Mouse (Mus musculus): ENCODE results near the gene Swi5. TPM values are rescaled to one million over a fixed set of nuclear protein-coding genes. Genes with fewer than 3 reads are reported as not detected.

Gene Swi5
- polyA plus RNA-seq, 2 experiments = 221 to 324 TPM

DNA sequence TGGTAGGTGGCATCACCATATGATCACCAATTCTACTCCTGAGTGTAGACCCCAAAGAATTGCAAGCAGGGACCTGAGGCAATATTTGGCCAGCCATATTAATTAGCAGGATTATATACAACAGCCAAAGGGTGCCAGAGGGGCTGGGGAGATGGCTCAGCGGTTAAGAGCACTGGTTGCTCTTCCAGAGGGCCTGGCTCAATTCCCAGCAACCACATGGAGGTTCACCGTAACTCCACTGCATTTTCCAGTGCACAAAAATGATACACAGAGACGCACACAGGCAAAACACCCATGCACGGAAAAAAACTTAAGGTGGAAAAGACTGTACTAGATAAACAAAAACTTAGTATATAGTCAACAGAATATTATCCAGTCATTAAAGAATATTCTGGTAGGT, 39.3 kb upstream of the Swi5 start:
- DNase-seq (ENCODE audit: low spot score) = no peak

DNA sequence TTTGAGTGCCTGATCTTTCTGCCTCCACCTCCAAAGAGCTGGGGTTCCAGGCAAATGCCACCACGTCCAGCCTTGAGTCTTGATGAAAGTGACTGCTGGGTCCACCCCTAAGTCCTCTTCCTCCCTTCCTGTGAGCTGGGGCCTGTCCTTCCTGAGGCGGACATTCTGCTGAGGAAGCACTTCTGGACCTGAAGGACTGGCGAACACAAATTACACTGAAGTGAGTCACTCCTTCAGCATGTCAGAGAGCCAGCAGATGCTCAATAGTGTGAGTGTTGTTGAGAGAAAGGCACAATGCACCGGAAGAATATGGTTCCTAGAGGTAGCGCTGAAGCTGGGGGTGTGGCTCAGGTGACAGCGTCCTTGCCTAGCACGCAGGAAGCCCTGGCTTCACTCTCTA, 37.5 kb upstream of the Swi5 start:
- Histone ChIP-seq H3K4me1 (ENCODE audit: control insufficient read depth, insufficient read depth, low read length) (peaks cover 35% of the 10 kb centered on the region), H3K4me2 (replicated peaks; ENCODE audit: low read depth, low read length, severe bottlenecking) (no peak overlapping the region), H3K9ac (ENCODE audit: low read depth, low read length, severe bottlenecking) (no peak overlapping the region), H3K4me3 (replicated peaks; ENCODE audit: low read length) (no peak overlapping the region), H3K36me3 (ENCODE audit: control insufficient read depth, insufficient read depth, low read length) (peaks cover 43% of the 10 kb centered on the region), H3K9me3 (ENCODE audit: control insufficient read depth, low read length) (no peaks in the 10 kb centered on the region), H3K27ac (replicated peaks; ENCODE audit: low read depth, low read length) (no peak overlapping the region), H3K27me3 (ENCODE audit: control insufficient read depth, insufficient read depth, low read length) (no peaks in the 10 kb centered on the region)
- ATAC-seq (ENCODE audit: low FRiP score, low read depth) (no peak), DNase-seq (ENCODE audit: low spot score) (no peak)
- TF ChIP-seq POLR2A (IDR thresholded peaks at IDR 0.05; ENCODE audit: borderline replicate concordance, extremely low read depth, insufficient read depth, insufficient read length) = no peak
- 66% methylated on average over 7 of the region's 7 CpGs for WGBS

More for the DNA sequence above, 39.3 kb upstream of the Swi5 start:
- Histone ChIP-seq H3K4me3 (replicated peaks; ENCODE audit: low read length) (no peak overlapping the region), H3K27ac (replicated peaks; ENCODE audit: low read depth, low read length) (no peak overlapping the region), H3K36me3 (ENCODE audit: control insufficient read depth, insufficient read depth, low read length) (peaks cover 58% of the 10 kb centered on the region), H3K27me3 (ENCODE audit: control insufficient read depth, insufficient read depth, low read length) (no peaks in the 10 kb centered on the region), H3K9me3 (ENCODE audit: control insufficient read depth, low read length) (no peaks in the 10 kb centered on the region), H3K4me1 (ENCODE audit: control insufficient read depth, insufficient read depth, low read length) (peaks cover 33% of the 10 kb centered on the region), H3K4me2 (replicated peaks; ENCODE audit: low read depth, low read length, severe bottlenecking) (no peak overlapping the region), H3K9ac (ENCODE audit: low read depth, low read length, severe bottlenecking) (no peak overlapping the region)
- TF ChIP-seq POLR2A (IDR thresholded peaks at IDR 0.05; ENCODE audit: borderline replicate concordance, extremely low read depth, insufficient read depth, insufficient read length) = no peak
- 58% methylated on average over 4 of the region's 4 CpGs for WGBS
- ATAC-seq (ENCODE audit: low FRiP score, low read depth) = no peak

DNA sequence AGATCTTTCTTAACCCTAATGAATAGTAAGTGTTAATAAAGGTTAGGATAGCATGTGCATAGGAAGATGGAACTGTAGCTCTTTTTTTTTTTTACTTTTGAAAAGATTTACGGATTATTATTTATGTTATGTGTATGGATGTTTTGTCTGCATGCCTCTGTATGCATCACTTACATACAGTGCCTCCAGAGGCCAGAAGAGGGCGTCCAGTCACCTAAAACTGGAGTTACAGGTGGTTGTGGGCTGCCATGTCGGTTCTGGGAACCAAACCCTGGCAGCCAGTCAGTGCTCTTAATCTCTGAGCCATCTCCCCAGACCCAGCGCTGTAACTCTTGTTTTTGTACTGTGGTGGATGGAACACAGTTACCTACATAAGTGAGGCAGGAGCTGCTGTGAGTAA, 36.4 kb upstream of the Swi5 start:
- H3K9me3 ChIP-seq (ENCODE audit: control insufficient read depth, low read length) = no peaks in the 10 kb centered on the region
- no peak for DNase-seq (ENCODE audit: low spot score)
- no peak overlapping the region for H3K9ac ChIP-seq (ENCODE audit: low read depth, low read length, severe bottlenecking)
- WGBS = 57% methylated on average over 4 of the region's 4 CpGs
- TF ChIP-seq POLR2A (IDR thresholded peaks at IDR 0.05; ENCODE audit: borderline replicate concordance, extremely low read depth, insufficient read depth, insufficient read length) = no peak
- peaks cover 48% of the 10 kb centered on the region for H3K36me3 ChIP-seq (ENCODE audit: control insufficient read depth, insufficient read depth, low read length)
- no peaks in the 10 kb centered on the region for H3K27me3 ChIP-seq (ENCODE audit: control insufficient read depth, insufficient read depth, low read length)
- H3K27ac ChIP-seq (replicated peaks; ENCODE audit: low read depth, low read length) = no peak overlapping the region
- ATAC-seq (ENCODE audit: low FRiP score, low read depth) = no peak
- H3K4me3 ChIP-seq (replicated peaks; ENCODE audit: low read length) = no peak overlapping the region
- no peak overlapping the region for H3K4me2 ChIP-seq (replicated peaks; ENCODE audit: low read depth, low read length, severe bottlenecking)
- H3K4me1 ChIP-seq (ENCODE audit: control insufficient read depth, insufficient read depth, low read length) = peaks cover 35% of the 10 kb centered on the region

DNA sequence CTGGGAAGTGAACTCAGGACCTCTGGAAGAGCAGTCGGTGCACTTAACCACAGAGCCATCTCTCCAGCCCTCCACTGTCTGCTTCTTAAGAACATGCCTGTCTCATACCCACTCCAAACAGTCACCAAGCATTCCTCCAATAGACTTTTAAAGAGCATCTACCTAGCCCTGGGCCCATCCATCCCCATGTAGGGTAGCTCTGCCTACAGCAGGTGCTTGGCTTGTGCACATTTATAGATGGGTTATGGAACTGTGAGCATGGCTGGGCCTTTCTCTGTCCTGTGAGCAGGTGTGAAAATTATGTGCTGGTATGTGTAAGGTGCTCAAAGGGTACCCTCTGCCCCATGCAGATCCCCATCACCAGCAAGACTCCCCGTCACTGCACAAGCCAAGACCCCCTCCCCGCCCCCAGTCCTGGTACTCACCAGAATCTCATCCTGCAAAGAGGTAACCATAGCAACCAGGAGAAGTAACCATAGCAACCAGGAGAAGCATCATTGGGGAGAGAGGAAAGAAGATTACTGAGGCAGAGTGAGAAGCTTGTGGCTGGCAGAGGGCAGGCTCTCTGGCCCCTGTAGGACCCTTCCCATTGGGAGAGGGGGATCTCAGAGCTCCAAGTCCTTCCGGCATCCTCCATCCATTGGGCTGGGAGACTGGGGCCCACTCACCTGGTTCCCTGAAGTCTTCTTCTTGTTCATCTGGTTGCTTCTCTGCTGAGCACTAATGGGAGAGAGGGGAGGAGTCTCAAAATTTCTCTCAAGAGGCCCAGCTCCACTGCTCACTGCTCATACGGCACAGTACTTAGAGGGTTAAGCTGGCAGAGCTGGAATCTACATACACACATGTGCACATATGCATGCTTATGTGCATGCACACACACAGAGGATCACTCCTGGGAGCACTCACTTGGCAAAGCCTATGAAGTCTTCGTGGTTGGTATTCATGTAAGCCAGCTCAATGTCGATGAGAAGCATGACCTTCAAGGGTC, 35.2 kb upstream of the Swi5 start:
- Histone ChIP-seq H3K4me2 (replicated peaks; ENCODE audit: low read depth, low read length, severe bottlenecking) (no peak overlapping the region), H3K4me3 (replicated peaks; ENCODE audit: low read length) (no peak overlapping the region), H3K36me3 (ENCODE audit: control insufficient read depth, insufficient read depth, low read length) (peaks cover 48% of the 10 kb centered on the region), H3K27me3 (ENCODE audit: control insufficient read depth, insufficient read depth, low read length) (no peaks in the 10 kb centered on the region), H3K27ac (replicated peaks; ENCODE audit: low read depth, low read length) (no peak overlapping the region), H3K9me3 (ENCODE audit: control insufficient read depth, low read length) (no peaks in the 10 kb centered on the region), H3K4me1 (ENCODE audit: control insufficient read depth, insufficient read depth, low read length) (peaks cover 30% of the 10 kb centered on the region), H3K9ac (ENCODE audit: low read depth, low read length, severe bottlenecking) (no peak overlapping the region)
- ATAC-seq (ENCODE audit: low FRiP score, low read depth) (no peak), DNase-seq (ENCODE audit: low spot score) (no peak)
- 87% methylated on average over 7 of the region's 7 CpGs for WGBS
- no peak for TF ChIP-seq POLR2A (IDR thresholded peaks at IDR 0.05; ENCODE audit: borderline replicate concordance, extremely low read depth, insufficient read depth, insufficient read length)

DNA sequence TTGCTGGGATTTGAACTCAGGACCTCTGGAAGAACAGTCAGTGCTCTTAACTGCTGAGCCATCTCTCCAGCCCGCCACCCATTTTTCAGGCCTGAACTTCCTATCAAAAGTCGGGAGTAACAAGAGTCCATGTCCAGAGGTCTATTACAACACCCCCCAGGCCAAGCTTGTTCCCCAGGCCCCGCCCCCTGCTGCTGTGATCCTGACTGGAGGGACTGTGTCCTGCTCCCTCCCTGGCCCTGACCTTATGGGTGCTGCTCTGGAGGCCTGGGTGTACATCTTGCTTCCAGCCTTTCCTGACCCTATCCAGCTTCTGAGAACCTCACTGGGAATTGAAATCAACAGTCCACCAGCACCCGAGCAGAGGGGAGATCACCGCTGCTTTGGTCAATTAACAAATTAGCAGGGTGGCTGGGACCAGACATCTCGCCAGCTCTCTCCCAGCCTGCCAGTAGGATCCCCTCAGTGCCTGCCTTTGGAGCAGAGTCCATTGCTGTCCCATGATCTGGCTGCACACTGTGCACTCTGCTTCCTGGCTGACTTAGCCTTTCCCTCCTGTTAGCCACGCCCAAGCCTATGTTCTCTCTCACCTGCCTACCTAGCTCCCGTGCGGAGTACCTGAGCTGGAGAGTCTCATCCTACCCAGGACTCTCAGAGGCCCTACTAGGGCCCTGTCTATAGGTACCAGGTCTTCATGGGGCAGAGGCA, 33.9 kb upstream of the Swi5 start:
- Histone ChIP-seq H3K27ac (replicated peaks; ENCODE audit: low read depth, low read length) (peak overlapping the region; percentile 27; the same call in 1 of the 2 replicates), H3K36me3 (ENCODE audit: control insufficient read depth, insufficient read depth, low read length) (peaks cover 42% of the 10 kb centered on the region), H3K9me3 (ENCODE audit: control insufficient read depth, low read length) (no peaks in the 10 kb centered on the region), H3K27me3 (ENCODE audit: control insufficient read depth, insufficient read depth, low read length) (no peaks in the 10 kb centered on the region), H3K4me3 (replicated peaks; ENCODE audit: low read length) (no peak overlapping the region), H3K4me1 (ENCODE audit: control insufficient read depth, insufficient read depth, low read length) (peaks cover 34% of the 10 kb centered on the region), H3K4me2 (replicated peaks; ENCODE audit: low read depth, low read length, severe bottlenecking) (no peak overlapping the region), H3K9ac (ENCODE audit: low read depth, low read length, severe bottlenecking) (no peak overlapping the region)
- no peak for TF ChIP-seq POLR2A (IDR thresholded peaks at IDR 0.05; ENCODE audit: borderline replicate concordance, extremely low read depth, insufficient read depth, insufficient read length)
- 61% methylated on average over 9 of the region's 9 CpGs for WGBS
- ATAC-seq (ENCODE audit: low FRiP score, low read depth) = no peak
- no peak for DNase-seq (ENCODE audit: low spot score)
